Mouse (Mus musculus) embryonic facial prominence, embryonic 15.5 days (tissue): Measurements from ENCODE around the gene Parg. TPM values are rescaled to one million over a fixed set of nuclear protein-coding genes. Genes with fewer than 3 reads are reported as not detected.

Experiments
- ATAC-seq: fragments of 200-750 bp; cut with Nextera tagmentation; 2 replicates; pipeline ENCODE4 v1.8.0; 2017; ENCODE audit warnings: low read depth, moderate TSS enrichment; ENCODE audit not compliant: insufficient number of reproducible peaks, low FRiP score, low TSS enrichment
- H3K27ac ChIP-seq: fragments of 300-500 bp; sonication (generic); replicated peaks from 2 replicates; pipeline ENCODE4 v1.5.1; 2015; ENCODE audit warnings: mild to moderate bottlenecking, inconsistent platforms
- H3K27me3 ChIP-seq: fragments of 300-500 bp; sonication (generic); 2 replicates; pipeline ENCODE4 v1.6.1; 2015; ENCODE audit warnings: inconsistent platforms
- H3K36me3 ChIP-seq: fragments of 300-500 bp; sonication (generic); 2 replicates; pipeline ENCODE4 v1.6.1; 2015; ENCODE audit warnings: mild to moderate bottlenecking, inconsistent platforms
- H3K4me1 ChIP-seq: fragments of 300-500 bp; sonication (generic); 2 replicates; pipeline ENCODE4 v1.6.1; 2015; ENCODE audit warnings: inconsistent platforms
- H3K4me2 ChIP-seq: fragments of 300-500 bp; sonication (generic); replicated peaks from 2 replicates; pipeline ENCODE4 v1.6.1; 2015; ENCODE audit warnings: mild to moderate bottlenecking, inconsistent platforms
- H3K4me3 ChIP-seq: fragments of 300-500 bp; sonication (generic); replicated peaks from 2 replicates; pipeline ENCODE4 v1.5.1; 2015; ENCODE audit warnings: mild to moderate bottlenecking, inconsistent platforms
- H3K9ac ChIP-seq: fragments of 300-500 bp; sonication (generic); 2 replicates; pipeline ENCODE4 v1.6.1; 2015; ENCODE audit warnings: inconsistent platforms
- H3K9me3 ChIP-seq: fragments of 300-500 bp; sonication (generic); replicated peaks from 2 replicates; pipeline ENCODE4 v1.6.1; 2016; ENCODE audit warnings: inconsistent platforms
- WGBS: fragments of 180-500 bp; shearing (Covaris S2); methylation state at CpG from one replicate; pipeline ENCODE4 v1.1.7; 2015; 5-methylcytosine and 5-hydroxymethylcytosine counted together
- polyA plus RNA-seq: library from polyadenylated mRNA; unstranded; fragments of >200 nt; fragmentation: Nextera tagmentation; extraction: Ambion mirVana; gene quantifications from 2 replicates; pipeline ENCODE4 v1.2.1, GENCODE M21; 2015

The Parg gene
- 39.2 and 40.5 TPM in 2 replicates for polyA plus RNA-seq

DNA sequence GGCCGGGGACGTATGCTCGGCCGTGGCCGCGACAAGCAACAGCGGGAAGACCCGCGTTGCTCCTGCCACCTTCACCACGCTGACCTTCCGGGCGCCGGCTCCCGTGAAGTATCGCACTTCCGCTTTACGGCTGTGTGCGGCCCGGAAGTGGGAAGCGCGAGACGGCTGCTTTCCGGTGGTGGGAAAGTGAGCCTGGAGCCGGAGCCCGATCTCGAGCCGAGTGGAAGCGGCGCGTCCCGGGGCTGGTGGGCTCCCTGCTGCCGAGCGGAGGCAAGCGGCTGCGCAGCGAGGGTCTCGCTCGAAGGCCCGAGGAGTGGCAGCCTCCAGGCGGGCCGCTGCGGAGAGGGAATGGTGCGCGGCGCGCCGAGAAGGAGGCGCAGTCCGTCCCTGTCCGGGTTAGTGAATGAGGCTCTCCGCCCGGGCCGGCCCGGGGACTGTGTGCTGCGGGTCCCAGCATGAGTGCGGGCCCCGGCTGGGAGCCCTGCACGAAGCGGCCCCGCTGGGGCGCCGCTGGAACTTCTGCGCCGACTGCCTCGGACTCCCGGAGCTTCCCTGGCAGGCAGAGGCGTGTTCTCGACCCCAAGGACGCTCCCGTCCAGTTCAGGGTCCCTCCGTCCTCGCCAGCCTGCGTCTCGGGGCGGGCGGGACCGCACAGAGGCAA lies at the start of gene Parg, which contains the start of gene Timm23:
Gene Parg, plus strand, starts transcription at position 159 of the 661 bp plus-strand sequence.
Gene Timm23, minus strand, starts transcription at position 108 of the 661 bp plus-strand sequence.
- H3K36me3 ChIP-seq: peaks cover 17% of the 10 kb centered on the region

DNA sequence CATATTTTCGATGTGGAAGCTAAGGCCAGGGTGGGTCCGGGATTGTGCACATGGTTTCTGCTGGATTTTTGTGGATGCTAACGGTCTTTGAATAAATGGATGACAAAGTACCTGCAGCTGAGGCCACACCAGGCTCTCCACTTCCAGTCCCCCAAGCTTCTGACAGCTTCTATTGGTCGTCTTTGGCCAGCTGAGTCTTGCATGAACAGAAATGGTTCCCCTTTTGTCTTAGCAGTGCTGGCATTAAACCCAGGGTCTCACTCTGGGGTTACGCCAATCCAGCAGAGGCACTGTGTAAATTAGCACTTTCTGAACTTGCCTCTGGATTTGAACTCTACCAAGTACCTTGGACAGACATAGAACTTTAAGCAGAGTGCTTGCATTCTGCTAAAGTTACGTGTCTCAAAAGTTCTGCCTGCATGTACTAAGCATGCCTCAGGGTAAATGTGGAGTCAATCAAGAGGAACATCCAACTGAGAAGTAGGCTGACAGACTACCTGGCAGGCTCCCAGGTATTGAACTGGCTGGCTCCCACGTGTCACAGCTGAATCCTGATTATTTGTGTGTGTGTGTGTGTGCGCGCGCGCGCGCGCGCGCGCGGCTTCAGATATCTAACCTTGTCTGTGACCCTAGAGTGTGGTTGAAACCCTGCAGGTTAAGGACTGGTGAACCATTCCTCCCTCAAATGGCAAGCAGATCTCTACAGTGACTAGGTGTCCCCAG lies 49.3 kb upstream of the Parg start:
- no peak for ATAC-seq
- WGBS: 87% methylated on average over 18 of the region's 18 CpGs

More for the DNA sequence above, at the start of gene Parg, which contains the start of gene Timm23:
- peak within 1 kb of the TSS; percentile 85 for H3K9ac ChIP-seq
- H3K4me1 ChIP-seq: peaks cover 21% of the 10 kb centered on the region
- peak within 1 kb of the TSS; percentile 78 for H3K4me2 ChIP-seq
- no peaks in the 10 kb centered on the region for H3K27me3 ChIP-seq
- peak within 1 kb of the TSS; percentile 98 for H3K4me3 ChIP-seq
- under 1% methylated on average over 76 of the region's 77 CpGs for WGBS
- no peaks in the 10 kb centered on the region for H3K9me3 ChIP-seq
- ATAC-seq: peak; percentile 92
- peak within 1 kb of the TSS; percentile 82 for H3K27ac ChIP-seq

DNA sequence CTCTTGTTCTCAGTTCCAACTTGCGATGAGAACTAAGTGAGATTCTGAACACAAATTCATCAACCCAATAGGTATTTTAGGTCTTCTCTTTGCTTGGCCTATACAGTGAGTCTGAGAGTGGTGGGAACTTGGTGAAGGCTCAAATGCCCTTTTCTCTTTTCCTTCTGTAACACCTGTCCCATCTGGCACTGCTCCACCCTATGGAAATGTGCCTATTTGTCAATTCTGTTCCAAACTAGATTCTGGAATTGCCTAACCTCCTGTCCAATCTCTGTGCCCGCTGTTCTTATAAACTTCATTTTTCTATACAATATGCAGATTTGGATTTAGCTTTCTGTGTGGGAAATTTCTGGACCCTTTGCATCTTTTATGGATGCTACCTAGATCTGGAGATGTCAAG lies 48.6 kb upstream of the Parg start:
- no peaks in the 10 kb centered on the region for H3K36me3 ChIP-seq
- no peaks in the 10 kb centered on the region for H3K4me1 ChIP-seq
- H3K27me3 ChIP-seq: no peaks in the 10 kb centered on the region
- ATAC-seq: no peak
- WGBS: 94% methylated on average over 2 of the region's 2 CpGs
- H3K4me2 ChIP-seq: no peak overlapping the region
- H3K27ac ChIP-seq: no peak overlapping the region
- H3K9me3 ChIP-seq: no peaks in the 10 kb centered on the region
- no peak overlapping the region for H3K9ac ChIP-seq
- H3K4me3 ChIP-seq: no peak overlapping the region

More for the DNA sequence above, 49.3 kb upstream of the Parg start:
- no peak overlapping the region for H3K4me3 ChIP-seq
- H3K27me3 ChIP-seq: no peaks in the 10 kb centered on the region
- H3K4me2 ChIP-seq: no peak overlapping the region
- no peaks in the 10 kb centered on the region for H3K9me3 ChIP-seq
- no peaks in the 10 kb centered on the region for H3K36me3 ChIP-seq
- no peak overlapping the region for H3K27ac ChIP-seq
- H3K9ac ChIP-seq: no peak overlapping the region
- no peaks in the 10 kb centered on the region for H3K4me1 ChIP-seq

DNA sequence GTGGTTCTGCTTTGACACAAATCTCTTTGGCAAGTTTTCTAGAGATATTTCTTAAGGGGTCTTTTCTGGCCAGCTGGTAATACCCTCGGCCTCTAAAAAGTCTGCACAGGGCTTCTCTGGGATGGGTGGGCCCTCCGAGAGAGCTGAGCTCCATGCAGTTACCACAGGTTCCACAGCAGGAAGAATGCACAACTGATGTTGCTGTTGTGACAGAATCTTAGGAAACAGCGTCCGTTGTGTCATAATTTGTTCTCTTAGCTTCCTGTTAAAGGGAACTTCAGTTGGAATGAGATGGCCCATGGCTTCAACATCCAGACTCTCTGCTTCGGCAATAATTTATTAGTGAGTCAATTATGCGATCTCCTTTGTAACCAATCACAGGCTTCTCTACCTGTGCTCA lies 47.0 kb upstream of the Parg start:
- Histone ChIP-seq H3K27me3 (no peaks in the 10 kb centered on the region), H3K4me1 (peaks cover 5% of the 10 kb centered on the region; the same call in 1 of the 2 replicates), H3K36me3 (no peaks in the 10 kb centered on the region), H3K4me2 (no peak overlapping the region), H3K9ac (no peak overlapping the region), H3K4me3 (no peak overlapping the region), H3K9me3 (no peaks in the 10 kb centered on the region), H3K27ac (no peak overlapping the region)
- ATAC-seq: no peak
- WGBS: 83% methylated on average over 6 of the region's 6 CpGs

DNA sequence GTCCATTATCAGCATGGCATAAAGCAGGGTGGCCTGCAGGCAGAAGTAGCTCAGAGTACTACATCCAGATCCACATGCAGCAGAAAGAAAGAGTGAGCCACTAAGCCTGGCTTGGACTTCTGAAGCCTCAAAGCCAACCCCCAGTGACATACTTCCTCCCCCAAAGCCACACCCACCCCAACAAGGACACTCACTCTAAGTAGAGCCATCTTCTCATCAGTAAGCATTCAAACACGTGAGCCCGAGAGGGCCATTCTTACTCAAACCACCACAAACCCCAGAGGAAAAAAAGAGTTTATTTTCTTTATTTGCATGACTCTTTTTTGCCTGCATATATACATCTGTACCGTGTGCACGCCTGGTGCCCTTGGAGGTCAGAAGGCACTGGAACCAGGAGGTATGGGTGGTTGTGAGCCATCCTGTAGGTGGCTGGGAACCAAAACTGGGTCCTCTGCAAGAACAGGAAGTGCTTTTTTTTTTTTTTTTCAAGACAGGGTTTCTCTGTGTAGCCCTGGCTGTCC lies 42.5 kb upstream of the Parg start:
- H3K4me2 ChIP-seq: peak overlapping the region; percentile 79
- no peaks in the 10 kb centered on the region for H3K36me3 ChIP-seq
- H3K4me1 ChIP-seq: peaks cover 22% of the 10 kb centered on the region
- H3K9me3 ChIP-seq: no peaks in the 10 kb centered on the region
- 0 out of 2 replicates have a peak, but pooled peaks have one; percentile 7 for ATAC-seq
- H3K27ac ChIP-seq: peak overlapping the region; percentile 88
- peak overlapping the region; percentile 97; the same call in 1 of the 2 replicates for H3K9ac ChIP-seq
- 26% methylated on average over 4 of the region's 4 CpGs for WGBS
- peak overlapping the region; percentile 99 for H3K4me3 ChIP-seq
- no peaks in the 10 kb centered on the region for H3K27me3 ChIP-seq

DNA sequence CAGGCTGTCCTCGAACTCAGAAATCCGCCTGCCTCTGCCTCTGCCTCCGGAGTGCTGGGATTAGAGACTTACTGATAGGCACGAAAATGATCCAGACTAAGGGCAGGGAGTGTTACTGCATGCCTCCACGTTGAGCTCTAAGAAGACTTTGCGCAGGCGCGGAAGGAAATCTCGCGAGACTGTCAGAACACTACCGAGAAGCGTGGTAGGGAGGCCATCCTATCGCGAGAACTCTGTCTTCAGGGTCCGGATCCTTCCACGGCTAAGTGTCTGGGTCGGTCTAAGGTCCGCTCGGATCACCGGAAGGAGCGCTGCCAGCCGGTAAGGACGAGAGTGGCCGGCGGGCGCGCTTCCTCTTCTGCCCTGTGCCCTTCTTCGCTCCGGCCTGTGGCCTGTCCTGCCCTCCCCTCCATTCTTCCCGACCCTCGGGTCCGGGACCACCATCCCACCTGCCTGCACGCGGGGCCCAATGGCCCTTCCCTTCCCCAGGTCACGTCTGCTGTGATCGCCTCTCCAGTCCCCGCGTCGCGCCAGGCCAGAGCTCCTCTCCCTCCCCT lies 42.0 kb upstream of the Parg start, which contains the start of gene Ncoa4:
Gene Ncoa4, plus strand, starts transcription at position 176 of the 557 bp plus-strand sequence.
- under 1% methylated on average over 40 of the region's 40 CpGs for WGBS
- peak; percentile 94 for ATAC-seq
- H3K9ac ChIP-seq: peak within 1 kb of the TSS; percentile 97
- no peaks in the 10 kb centered on the region for H3K27me3 ChIP-seq
- H3K4me1 ChIP-seq: peaks cover 24% of the 10 kb centered on the region
- H3K27ac ChIP-seq: peak within 1 kb of the TSS; percentile 88
- H3K9me3 ChIP-seq: no peaks in the 10 kb centered on the region
- H3K4me2 ChIP-seq: peak within 1 kb of the TSS; percentile 79
- peak within 1 kb of the TSS; percentile 99 for H3K4me3 ChIP-seq
- H3K36me3 ChIP-seq: no peaks in the 10 kb centered on the region

DNA sequence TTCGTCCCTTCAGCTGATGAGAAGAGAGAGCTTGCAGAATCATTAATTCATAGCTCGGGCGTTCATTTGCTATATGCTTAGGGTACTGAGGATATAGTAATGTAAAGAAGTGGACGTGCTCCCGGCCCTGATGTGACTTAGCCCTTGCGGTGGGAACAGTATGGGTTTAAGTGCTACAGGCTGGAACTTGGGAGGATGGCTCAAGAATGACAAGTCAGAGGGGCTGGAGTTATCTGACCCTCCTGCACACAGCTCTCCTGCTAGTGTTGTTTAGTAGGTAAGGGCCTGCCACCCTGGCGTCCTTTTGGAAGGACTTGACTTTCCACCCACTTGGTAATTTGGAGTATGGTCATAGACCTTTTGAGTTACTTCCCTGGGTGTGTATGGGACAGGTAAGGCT lies 41.2 kb upstream of the Parg start:
- H3K9ac ChIP-seq: peak overlapping the region; percentile 97

DNA sequence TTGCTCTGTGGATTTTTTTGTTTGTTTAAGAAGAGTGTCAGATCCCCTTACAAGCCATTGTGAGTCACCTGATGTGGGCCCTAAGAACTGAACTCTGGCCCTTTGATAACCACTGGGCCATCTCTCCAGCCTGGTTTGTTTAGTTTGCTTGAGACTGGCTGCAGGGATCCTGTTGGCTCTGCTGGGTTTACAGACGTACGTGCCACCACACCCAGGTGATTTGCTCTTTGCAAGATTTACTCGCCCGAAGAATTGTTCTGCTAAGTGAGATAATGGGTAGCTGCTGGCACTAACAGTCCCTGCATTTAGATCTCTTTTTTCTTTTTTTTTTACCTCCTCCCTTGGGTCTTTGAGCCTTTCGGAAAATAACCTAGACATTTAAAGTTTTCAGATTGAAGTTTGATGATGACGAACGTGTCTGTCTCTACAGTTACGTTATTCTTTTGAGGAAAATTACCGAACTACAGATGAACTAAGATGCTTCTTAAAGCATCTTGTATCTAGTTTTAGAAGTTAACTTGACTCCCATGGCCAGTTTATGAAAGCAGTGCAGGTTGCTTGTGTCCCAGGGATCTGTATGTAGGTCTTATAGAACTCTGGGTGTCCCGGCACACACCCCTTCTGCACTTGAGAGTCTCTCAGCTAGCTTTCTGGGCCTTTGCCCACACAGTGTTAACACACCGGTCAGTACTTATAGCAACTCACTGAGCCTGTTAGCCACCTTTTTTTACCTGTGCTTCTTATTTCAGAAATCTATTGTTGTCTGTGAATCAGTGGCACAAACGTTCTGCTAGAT lies 40.5 kb upstream of the Parg start:
- Histone ChIP-seq H3K27me3 (no peaks in the 10 kb centered on the region), H3K4me1 (peaks cover 37% of the 10 kb centered on the region), H3K4me2 (peak overlapping the region; percentile 79), H3K36me3 (no peaks in the 10 kb centered on the region), H3K27ac (no peak overlapping the region), H3K9me3 (no peaks in the 10 kb centered on the region), H3K4me3 (peak overlapping the region; percentile 99), H3K9ac (peak overlapping the region; percentile 97; the same call in 1 of the 2 replicates)
- ATAC-seq: no peak
- WGBS: 84% methylated on average over 12 of the region's 12 CpGs

More for the DNA sequence above, 41.2 kb upstream of the Parg start:
- Histone ChIP-seq H3K27me3 (no peaks in the 10 kb centered on the region), H3K36me3 (no peaks in the 10 kb centered on the region), H3K9me3 (no peaks in the 10 kb centered on the region), H3K4me3 (peak overlapping the region; percentile 99), H3K4me2 (peak overlapping the region; percentile 79), H3K4me1 (peaks cover 32% of the 10 kb centered on the region), H3K27ac (no peak overlapping the region; the same call in 1 of the 2 replicates)
- ATAC-seq: no peak
- 31% methylated on average over 7 of the region's 7 CpGs for WGBS

DNA sequence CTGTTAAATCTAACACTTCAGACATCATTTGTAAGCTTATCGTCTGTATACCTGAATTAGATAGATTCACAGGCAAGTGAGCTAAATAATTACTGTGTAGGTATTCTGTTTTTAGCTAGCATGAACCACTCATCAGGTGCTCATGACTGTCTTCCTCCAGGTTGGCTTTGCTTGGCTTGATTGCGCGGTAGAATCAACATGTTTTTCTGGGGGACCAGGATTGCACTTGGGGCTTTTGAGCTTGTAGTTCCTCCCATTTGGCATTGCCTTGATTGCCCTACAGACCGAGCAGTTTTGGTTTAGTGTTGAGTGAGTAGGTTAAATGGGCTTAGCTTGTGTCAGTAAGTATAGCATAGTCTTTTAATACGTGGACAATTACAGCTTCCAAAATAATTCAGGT lies 39.5 kb upstream of the Parg start:
- 81% methylated on average over 5 of the region's 5 CpGs for WGBS
- no peak overlapping the region for H3K9ac ChIP-seq
- no peaks in the 10 kb centered on the region for H3K36me3 ChIP-seq
- no peaks in the 10 kb centered on the region for H3K27me3 ChIP-seq
- no peak overlapping the region for H3K27ac ChIP-seq
- H3K4me1 ChIP-seq: peaks cover 40% of the 10 kb centered on the region
- no peak overlapping the region for H3K4me2 ChIP-seq
- ATAC-seq: no peak
- no peaks in the 10 kb centered on the region for H3K9me3 ChIP-seq
- H3K4me3 ChIP-seq: no peak overlapping the region

DNA sequence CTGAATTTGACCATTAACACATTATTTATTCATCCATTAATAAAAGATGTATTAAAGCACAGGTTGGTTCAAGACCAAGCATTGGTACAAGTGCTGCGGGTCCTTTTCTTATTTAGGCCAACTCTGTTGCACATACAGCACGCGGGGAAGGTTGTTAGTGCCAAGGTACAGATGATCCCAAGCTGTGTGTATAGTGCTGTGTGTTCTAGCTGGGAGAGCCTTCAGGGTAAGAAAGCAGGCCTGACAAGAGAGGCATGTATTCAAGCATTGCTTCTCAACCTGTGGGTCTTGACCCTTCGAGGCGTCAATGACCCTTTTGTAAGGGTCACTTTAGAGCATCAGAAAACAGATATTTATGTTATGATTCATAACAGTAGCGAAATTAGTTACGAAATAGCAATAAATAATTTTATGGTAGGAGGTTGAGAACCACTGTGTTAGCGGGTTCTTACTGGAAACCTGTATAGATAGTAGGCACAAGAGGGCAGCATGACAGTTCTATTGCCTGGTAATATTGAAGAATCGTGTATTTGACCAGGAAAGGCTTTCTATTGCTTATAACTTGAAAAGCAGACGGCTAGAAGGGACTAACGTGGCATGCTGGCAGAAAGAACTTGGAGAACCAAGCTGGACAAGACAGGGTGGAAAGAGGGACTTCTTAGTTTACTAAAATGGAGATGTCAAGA lies 38.4 kb upstream of the Parg start:
- Histone ChIP-seq H3K36me3 (no peaks in the 10 kb centered on the region), H3K9ac (no peak overlapping the region), H3K4me2 (no peak overlapping the region), H3K27me3 (no peaks in the 10 kb centered on the region), H3K9me3 (no peaks in the 10 kb centered on the region), H3K27ac (no peak overlapping the region), H3K4me3 (no peak overlapping the region), H3K4me1 (peaks cover 40% of the 10 kb centered on the region)
- 86% methylated on average over 11 of the region's 11 CpGs for WGBS
- ATAC-seq: no peak
